Mouse (Mus musculus) c-Kit-positive CD71-negative TER-119-negative erythroid progenitor cells, embryonic 14.5 days (primary cell): ENCODE measurements at regions not wholly inside any gene's neighbourhood (a gene's known extent, or its start where the extent isn't known, plus 50 kb on each side); places are given as distances from the start of the nearest gene placed in this dataset.
A peak's percentile ranks its signal among the peaks of the same experiment; 100 is the strongest.

Experiments
- DNase-seq: peaks from one replicate; pipeline ENCODE4 v3.0.0-alpha.2; 2013; ENCODE audit warnings: low read depth

- DNase-seq = no peak
These were observed 365.2 kb upstream of the Runx1 start for GRCm38 (mm10) chr16:93191174-93191573.

GRCm38 (mm10) chr16:93190301-93190700, 364.4 kb upstream of the Runx1 start:
- DNase-seq = no peak

DNA sequence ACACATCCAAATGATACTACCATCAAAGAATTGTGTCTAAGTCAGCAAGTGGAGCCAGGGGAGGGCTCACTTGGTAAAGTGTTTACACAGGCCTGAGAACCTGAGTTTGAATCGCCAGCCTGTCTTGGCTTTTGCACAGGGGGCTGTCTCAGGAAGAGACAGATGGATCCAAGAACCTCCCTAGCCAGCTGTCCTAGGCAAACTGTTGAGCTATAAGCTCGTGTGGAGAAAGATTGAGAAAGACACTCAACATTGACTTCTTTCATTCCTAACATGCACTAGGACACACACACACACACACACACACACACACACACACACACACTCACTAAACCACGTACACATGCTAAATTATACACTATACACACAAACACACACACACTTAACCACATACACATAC, 363.9 kb upstream of the Runx1 start:
- DNase-seq = no peak

DNA sequence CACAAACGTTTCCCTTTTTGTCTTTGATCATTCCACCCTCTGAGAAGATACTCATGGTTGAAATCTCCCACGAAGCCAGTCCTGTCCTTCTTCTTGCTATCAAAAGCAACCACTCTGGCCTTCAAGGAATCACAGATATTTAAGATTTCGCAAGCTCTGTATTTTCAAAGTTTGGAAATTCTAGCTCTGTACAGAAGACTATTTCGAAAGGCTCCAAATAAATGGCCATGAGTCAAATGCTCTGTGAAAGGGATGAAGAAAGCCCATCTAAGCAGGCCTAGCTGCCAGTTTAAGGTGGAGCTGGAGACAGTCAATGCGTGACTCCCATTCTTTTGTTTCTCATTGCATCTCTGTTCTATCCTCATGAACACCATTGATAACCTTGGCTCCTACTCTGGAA, 363.5 kb upstream of the Runx1 start:
- no peak for DNase-seq

DNA sequence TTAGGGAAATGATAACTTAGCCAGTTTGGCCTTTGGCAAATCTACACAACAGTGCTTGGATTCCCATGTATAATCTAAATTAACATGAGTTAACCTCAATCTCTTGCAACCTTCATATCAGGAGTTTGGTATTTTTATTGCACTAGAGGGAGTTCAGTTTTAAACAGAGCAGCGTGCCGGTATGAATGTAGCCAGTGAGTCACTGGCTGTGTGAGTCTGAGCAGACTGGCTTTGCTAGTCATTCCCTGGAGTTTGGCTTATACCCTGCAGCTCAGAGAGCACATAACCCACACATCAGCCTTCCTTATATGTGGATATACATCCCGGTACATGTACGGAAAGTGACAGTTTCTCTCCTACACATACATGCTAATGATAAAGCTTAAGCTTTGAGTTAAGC, 360.6 kb upstream of the Runx1 start:
- DNase-seq = no peak

DNA sequence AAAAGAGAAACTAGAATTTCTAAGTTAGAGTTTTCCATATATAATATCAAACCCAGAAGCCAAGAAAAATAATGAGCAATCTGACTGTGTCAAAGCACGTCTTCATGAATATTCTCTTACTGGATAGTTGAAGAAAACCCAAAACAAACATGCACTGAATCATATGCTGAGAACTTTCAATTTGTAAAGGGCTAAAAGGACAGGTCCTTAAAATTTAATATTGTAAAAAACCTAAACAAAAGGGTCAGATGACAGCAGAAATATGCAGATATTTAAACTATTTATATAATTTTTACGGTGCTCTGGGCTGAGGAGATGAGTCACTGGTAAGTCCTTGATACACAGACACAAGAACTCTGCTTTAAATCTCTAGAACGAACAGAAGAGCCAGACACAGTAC, 356.7 kb upstream of the Runx1 start:
- no peak for DNase-seq

- no peak for DNase-seq
These were observed 355.5 kb upstream of the Runx1 start for GRCm38 (mm10) chr16:93181497-93181896.

DNA sequence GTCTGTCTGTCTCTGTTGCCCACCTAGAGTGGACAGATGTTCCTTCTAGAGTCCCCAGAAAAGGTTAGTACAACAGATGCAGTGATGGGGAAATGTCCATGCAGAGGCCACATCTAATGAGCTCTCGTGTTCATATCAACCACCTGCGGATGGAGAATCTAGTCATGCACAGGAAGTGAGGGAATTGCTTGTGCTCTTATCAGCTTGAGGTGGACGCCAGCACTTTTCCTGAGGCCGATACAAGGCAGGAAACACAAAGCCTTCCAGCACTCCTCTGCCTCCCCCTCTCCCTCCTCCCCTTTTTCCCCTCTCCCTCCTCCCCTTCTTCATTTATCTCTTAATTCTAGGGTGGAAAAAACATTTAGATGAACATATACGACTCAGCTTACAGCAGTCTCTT, 354.3 kb upstream of the Runx1 start:
- no peak for DNase-seq

DNA sequence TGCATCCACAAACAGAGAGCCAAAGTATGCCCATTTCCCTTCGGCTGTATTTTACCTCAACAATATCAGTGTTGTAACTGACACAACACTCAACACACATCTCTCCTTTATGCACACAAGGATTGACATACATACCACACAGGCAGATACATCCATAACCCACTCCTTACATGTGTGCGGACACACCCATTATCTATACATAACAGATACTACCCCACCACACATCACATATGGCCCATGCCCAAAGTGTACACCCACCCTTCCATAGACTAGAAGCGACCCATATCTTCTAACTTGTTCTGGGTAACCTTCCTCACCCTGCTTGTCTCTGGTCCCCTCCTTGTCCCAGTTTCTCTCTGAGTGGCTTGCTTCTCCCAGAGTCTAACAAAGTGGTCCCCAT, 340.7 kb upstream of the Runx1 start:
- DNase-seq = no peak

GRCm38 (mm10) chr16:93158526-93159226, 332.7 kb upstream of the Runx1 start:
- DNase-seq = no peak

DNA sequence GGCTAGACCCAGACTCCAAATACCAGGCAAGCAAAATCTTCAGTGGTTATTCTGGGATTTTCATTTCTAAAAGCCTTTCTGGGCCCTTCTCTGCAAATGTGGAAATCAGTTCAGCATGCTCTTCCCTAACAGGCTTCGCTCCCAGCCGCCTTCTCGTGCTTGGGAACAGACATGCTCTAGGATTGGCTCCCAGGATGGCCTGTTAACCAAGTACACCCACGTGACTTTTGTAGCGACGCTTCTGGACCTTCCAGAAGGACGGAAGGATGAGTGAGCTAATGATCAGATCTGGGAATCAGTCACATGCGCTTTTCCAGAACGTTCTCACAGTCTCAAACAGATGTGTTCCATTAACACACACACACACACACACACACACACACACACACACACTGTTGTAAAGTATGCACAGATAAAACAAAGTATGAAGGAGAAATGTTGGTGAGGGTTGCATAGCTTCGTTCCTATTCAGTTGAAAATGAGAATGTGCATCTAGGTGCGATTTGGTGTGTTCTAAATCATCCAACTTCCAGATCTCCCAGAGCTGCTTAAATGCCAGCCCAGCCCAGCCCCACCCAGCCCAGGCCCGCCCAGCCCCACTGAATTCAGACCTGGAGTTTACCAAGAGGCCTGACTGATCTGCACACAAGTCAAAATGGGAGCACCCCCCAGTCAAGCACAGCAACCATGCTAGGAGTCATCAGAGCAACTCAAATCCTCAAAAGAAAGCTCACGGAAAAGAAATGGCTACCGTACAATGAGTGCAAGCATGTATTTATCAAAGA, 327.8 kb upstream of the Runx1 start:
- no peak for DNase-seq

DNA sequence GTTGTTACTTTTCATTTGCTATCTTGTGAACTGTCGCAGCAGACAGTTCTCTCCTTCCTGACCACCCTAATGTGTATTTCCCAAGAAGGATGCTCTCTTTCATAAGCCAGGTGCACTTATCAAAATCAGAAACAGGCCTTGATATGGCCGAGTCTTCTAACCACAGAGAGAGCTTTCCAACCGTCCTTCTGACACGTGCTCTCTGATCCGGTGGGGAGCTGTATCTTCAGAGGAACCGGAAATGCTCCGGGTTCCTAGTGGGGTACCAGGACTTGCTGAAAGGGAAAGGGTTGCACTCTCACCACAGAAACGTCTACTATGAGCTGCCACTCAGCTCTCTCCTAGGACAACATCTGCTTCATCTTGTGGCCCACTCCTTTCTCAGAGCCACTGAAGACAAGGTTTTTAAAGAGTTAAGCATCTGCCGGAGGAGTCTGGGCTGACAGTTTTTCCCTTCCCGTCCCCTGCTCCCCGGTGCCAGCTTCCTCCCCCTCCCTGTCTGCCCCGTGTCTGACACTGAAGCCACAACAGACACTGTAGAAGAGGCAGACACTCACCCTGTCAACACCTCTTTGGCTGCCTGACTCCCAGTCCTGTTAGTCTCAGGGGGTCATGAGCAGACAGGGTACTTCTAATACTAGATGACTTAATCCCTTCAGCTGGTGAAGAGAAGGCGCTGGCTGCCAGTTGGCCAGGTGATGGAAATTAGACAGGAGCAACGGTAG, 327.0 kb upstream of the Runx1 start:
- peak; percentile 37 for DNase-seq

DNA sequence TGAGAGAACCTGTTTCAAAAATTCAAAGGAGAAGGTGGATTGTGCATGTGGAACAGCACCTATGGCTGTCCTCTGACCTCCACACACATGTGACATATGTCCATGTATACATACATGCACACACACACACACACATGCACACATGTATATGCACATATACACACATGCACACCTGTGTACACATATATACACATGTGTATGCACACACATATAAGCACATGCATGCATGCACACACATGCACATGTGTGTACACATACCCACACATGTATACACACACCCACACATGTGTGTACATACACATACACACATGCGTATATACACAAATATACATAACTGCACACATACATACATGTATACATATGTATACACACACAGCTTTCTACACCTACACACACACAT, 326.1 kb upstream of the Runx1 start:
- DNase-seq = no peak

- no peak for DNase-seq
These were observed 325.7 kb upstream of the Runx1 start for GRCm38 (mm10) chr16:93151652-93152051.

GRCm38 (mm10) chr16:93150451-93150850, 324.5 kb upstream of the Runx1 start:
- no peak for DNase-seq

DNA sequence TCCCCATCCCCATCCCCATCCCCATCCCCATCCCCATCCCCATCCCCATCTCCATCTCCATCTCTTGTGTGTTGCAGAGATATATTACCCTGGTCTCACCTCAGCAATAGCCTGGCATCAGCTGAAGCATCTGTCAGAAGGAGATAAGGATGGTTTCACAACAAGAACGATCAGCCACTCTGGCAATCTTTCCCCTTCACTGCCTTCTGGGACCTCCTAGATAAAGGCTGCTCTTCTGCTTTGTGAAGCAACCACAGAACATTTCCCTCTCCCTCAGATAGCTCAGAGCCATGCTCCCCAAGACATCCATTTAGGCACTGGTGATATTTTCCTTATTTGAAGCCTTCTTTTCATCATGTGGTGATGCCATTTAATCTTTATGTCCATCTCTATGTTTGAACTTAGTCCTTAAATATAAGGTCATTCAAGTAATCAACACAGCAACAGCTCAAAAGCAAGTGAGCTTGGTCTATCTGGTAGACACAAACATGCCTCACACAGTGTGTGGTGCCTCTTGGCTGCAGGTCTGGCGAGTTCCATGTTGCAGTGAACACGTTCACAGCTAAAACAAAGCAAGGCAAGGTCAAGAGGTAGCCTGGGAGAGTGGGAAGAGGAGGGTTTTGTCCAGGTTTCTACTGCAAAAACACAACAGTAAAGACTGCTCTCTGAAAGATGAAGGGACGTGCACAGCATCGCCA, 321.7 kb upstream of the Runx1 start:
- DNase-seq = peak; percentile 60

- no peak for DNase-seq
These were observed 320.9 kb upstream of the Runx1 start for GRCm38 (mm10) chr16:93146812-93147211.

- DNase-seq = no peak
These were observed 319.7 kb upstream of the Runx1 start for GRCm38 (mm10) chr16:93145617-93146016.

DNA sequence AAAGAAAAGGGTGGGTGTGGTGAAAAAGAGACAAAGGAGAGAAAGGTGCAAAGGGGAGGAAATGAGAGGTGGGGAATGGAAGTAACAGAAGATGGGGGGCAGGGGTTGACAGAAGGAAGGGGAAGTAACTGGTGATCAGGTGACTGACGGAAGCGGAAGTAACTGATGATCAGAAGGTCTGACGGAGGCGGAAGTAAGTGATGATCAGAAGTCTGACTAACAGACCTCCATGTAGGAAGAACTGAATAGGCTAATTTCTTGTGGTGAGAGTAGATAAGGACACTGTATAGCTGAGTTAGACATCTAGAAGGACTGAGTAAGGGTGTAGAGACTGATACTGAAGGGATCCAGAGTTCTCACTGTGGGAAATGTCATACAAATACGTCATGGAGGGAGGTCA, 318.1 kb upstream of the Runx1 start:
- no peak for DNase-seq

GRCm38 (mm10) chr16:93143164-93143563, 317.2 kb upstream of the Runx1 start:
- no peak for DNase-seq

- DNase-seq = no peak
These were observed 316.0 kb upstream of the Runx1 start for GRCm38 (mm10) chr16:93141967-93142366.

DNA sequence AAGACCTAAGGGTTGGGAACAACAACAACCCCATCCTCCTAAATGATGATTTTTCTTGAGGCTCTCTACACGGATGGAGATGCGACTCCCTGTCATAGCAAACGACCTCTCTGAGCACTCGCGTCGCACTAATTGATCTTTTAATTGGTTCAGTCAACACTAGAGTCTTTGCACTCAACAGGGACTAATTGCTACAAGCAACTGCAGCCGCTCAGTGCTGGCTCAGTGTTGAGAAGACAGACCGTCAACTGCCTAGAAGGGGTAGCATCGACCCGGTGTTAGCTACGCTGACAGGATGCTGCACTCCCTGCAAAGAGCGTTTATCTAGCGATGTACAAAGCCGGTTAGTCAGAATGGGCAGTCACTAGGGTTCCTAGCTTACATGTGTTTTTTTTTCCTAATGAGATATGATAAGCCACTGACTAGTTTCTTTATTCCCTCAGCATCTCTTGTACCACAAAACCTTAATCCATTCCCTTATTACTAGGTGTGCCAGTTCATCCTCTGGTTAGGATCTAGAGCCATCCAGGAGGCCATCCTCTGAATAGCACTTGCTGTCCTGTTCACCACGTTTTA, 314.7 kb upstream of the Runx1 start:
- DNase-seq = no peak
